Mouse (Mus musculus) embryonic stem cell, embryonic (primary cell): ENCODE results near the gene Tnfrsf25.

ENCODE experiments used
- CTCF ChIA-PET, 4 experiments: fragments of 300-600 bp in 2 of 4; fragments of 350-600 bp in 2 of 4; sonication (Branson Sonifier 250); formaldehyde crosslinking; loops; one replicate each; lab custom pipeline; 2022; ENCODE audit warnings: inconsistent platforms in 2 of 4; lab: Charles Lee
- POLR2A ChIA-PET, 4 experiments: fragments of 300-600 bp in 2 of 4; fragments of 350-600 bp in 2 of 4; sonication (Branson Sonifier 250); formaldehyde crosslinking; loops; one replicate each; lab custom pipeline; 2022; ENCODE audit warnings: antibody characterized with exemption in 4 of 4, inconsistent platforms in 1 of 4; lab: Charles Lee

Gene Tnfrsf25

DNA sequence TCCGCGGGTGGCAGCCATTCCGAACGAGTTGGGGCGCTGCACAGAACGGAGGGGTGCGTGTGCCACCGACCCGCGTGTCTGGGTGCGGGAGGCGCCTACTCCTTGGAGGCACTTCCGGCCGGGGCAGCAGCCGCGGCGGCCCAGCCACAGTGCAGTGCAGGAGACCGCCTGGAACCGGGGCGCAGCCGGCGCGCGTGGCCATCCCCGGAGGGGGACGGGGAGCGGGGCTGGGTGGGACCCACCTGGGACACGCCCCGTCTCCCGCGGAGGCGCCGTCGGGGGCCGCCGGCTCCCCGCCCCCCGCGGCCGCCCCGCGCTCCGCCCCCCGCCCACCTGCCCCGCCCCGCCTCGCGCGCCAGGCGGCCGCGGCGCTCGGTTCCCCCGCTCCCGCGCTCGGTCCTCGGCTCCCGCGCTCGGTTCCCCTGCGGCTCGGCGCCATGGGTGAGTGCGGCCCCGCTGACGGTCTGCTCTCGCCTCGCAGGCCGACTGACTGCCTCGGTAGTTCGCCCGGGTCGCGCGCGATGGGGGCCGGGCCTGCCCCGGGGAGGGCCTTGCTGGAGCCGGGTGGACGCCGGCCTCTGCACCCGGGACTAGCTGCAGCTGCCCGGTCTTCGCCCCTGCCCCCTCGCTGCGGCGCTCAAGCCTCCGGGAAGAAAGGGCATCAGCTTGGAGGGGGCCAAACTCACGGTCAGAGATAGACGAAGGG, 29.1 kb upstream of the Tnfrsf25 start:
- POLR2A ChIA-PET: interaction anchor here in 3 of 4 experiments (0.6 to 4.0 kb wide), 8 partner anchors 12 to 90 kb away, joined by 3 to 33 read pairs (median 6); partner anchors contain the start of genes Klhl21 (in 1 of the 3) and Phf13 (in 1 of the 3)
- CTCF ChIA-PET: interaction anchor here in 3 of 4 experiments (0.6 to 1.9 kb wide), 6 partner anchors 11 to 153 kb away, joined by 3 to 15 read pairs (median 4); partner anchors contain the start of genes Dnajc11 (in 1 of the 3) and Nol9 (in 1 of the 3)

DNA sequence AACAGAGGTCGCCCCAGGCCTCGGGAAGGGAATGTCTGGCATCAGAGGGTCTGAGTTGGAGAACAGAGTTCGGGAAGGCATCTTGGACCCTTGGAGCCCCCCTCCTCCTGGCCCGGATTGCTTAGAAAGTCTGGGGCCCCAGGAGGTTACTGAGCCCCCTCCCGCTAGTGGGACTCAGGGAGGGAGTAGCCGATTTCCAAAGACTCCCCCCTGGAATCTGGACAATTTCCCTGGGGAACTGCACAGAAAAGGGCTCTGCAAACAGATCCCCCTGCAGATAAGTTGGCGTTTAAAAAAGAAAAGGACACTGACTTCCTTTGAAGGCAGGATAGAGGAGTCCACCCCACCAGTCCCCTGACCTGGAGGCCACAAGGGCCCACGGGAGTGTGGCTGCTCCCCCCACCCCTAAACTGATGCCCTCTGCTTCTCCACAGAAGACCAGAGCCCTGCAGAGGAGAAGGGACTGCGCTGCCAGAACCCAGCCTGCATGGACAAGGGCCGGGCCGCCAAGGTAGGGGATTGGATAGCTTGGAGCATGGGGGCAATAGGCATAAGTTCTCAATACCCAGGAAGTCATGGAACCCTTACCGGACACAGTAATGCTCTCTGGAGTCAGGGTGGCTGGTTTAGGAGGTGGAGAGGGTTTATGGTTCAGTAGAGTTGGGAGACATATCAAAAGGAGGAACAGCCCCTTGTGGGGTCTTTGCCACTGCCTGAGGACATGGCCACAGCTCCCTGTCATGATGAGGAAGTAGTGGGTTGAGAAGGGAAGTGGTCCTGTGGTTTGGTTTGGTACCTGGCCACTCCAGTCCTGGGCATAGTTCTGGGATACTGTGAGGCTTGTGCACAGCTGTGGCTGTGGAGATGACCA, 28.3 kb upstream of the Tnfrsf25 start:
- CTCF ChIA-PET: interaction anchor here in 3 of 4 experiments (0.7 to 2.0 kb wide), 22 partner anchors 9 to 154 kb away, joined by 3 to 15 read pairs (median 4); partner anchors contain the start of genes Dnajc11 (in 1 of the 3) and Nol9 (in 1 of the 3)

DNA sequence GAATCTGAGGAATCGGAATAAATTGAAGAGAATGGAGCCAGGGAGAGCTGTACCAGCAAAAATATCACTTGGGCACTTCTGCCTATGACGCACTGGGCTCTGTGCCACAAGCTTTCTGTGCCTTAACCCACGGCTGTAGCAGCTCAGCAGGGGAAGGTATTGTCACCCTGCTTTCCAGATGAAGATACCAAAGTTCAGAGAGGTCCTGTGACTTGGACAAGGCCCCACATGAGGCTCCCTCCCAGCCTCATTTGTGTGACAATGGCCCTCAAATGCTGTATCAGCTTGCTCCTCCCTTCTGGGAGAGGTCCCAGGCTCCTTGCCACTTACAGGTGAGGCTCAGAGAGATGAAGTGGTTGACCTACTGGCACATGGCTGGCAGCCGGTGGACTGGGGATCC, 27.6 kb upstream of the Tnfrsf25 start:
- ChIA-PET POLR2A (interaction anchor here (0.6 to 4.0 kb wide), 42 partner anchors 8 to 262 kb away, joined by 3 to 33 read pairs (median 5); partner anchors contain the start of genes Nol9 (in 2 of the 4), Camta1 (in 1 of the 4), Icmt (in 1 of the 4) and Klhl21 (in 1 of the 4)), CTCF (interaction anchor here (0.6 to 2.0 kb wide), 25 partner anchors 8 to 478 kb away, joined by 3 to 15 read pairs (median 4); partner anchors contain the start of genes Nol9 (in 2 of the 4) and Dnajc11 (in 1 of the 4))

More for the DNA sequence above, 28.3 kb upstream of the Tnfrsf25 start:
- POLR2A ChIA-PET: interaction anchor here (0.6 to 4.0 kb wide), 39 partner anchors 9 to 263 kb away, joined by 3 to 33 read pairs (median 5); partner anchors contain the start of genes Nol9 (in 2 of the 4), Camta1 (in 1 of the 4), Icmt (in 1 of the 4) and Klhl21 (in 1 of the 4)

DNA sequence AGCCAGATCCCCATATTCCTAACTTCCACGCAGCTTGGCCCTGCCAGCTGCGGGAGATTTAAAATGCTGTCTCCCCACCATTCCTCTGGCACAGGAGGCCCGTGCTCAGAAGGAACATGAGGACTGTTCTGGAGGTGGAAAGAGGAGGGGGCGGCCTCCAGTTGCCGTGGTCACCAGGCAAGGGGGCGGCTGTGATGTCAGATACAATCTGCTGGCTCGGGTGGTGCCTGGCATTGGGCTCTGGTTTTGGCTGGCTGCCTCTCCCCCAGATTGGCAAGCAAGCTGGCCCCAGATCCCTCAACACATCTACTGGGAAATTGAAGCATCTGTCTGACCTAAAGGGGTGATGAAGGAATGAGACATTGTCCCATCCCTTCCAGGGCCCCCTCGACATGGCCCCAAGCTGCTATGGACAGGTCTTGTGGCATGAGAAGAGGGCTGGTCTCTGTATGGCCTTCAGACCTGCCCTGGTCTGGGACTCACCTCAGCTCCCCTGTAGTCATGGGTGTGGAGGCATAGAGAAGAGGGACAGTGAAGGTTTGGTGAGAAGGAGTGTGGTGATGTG, 27.1 kb upstream of the Tnfrsf25 start:
- CTCF ChIA-PET: interaction anchor here (0.6 to 2.0 kb wide), 22 partner anchors 8 to 479 kb away, joined by 3 to 15 read pairs (median 4); partner anchors contain the start of gene Nol9 (in 2 of the 4)
- POLR2A ChIA-PET: interaction anchor here (0.6 to 4.0 kb wide), 40 partner anchors 8 to 262 kb away, joined by 3 to 33 read pairs (median 5); partner anchors contain the start of genes Nol9 (in 2 of the 4), Tnfrsf25 (in 2 of the 4), Camta1 (in 1 of the 4) and Icmt (in 1 of the 4)

DNA sequence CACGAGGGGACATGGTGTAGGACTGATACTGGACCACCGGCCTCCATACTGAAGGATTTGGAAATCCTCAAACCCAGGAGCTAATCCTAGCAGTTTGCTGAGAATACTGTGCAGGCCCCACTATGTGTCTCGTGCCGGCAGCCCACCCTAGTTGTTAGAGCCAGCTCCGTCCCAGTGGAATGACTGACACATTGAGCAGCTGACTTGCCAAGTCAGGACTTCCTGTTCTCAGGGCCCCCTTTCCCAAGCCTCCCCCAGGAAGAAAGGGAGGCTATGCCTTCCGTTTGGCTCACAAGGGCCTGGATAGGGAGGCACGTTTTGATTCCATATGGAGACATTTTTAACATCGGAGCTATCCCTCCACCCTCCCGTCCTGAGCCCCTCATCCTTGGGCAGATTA, 25.5 kb upstream of the Tnfrsf25 start:
- CTCF ChIA-PET: interaction anchor here (0.5 to 1.6 kb wide), 9 partner anchors 10 to 122 kb away, joined by 3 to 13 read pairs (median 4); no protein-coding TSS in a partner anchor

DNA sequence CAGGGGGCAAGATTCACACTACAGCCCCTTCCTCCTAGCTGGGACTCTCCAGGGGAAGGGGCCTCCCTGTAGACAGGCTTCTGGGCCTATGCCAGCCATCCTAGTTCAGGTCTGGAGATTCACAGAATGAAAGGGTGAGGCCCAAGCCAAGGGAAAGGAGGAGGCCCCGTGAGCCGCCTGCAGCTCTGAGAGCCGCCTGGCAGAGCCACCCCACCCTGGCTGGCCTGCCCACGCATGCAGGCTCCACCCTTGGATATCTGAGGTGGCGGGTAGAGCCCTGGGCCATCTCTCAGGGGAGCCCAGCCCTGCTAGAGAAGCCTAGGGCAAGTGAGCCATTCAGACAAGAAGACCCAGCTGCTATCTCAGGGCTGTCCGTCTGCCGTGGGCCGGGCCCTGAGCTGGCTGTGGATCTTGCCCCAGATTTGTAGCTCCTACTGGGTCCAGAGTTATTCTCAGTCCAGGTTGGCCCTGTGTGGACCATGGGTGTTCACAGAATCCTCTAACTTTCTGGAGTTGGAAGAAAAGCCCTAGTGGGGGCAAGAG, 22.9 kb upstream of the Tnfrsf25 start:
- ChIA-PET POLR2A (interaction anchor here in 3 of 4 experiments (0.6 to 2.5 kb wide), 16 partner anchors 9 to 159 kb away, joined by 3 to 9 read pairs (median 5); partner anchors contain the start of genes Dnajc11 (in 1 of the 3) and Tnfrsf25 (in 1 of the 3)), CTCF (interaction anchor here (0.6 to 2.7 kb wide), 15 partner anchors 10 to 120 kb away, joined by 3 to 21 read pairs (median 3); partner anchors contain the start of genes Nol9 (in 1 of the 4) and Phf13 (in 1 of the 4))

More for the DNA sequence above, 25.5 kb upstream of the Tnfrsf25 start:
- POLR2A ChIA-PET: interaction anchor here in 3 of 4 experiments (0.7 to 4.0 kb wide), 14 partner anchors 8 to 81 kb away, joined by 3 to 33 read pairs (median 4); partner anchors contain the start of gene Klhl21 (in 1 of the 3)

DNA sequence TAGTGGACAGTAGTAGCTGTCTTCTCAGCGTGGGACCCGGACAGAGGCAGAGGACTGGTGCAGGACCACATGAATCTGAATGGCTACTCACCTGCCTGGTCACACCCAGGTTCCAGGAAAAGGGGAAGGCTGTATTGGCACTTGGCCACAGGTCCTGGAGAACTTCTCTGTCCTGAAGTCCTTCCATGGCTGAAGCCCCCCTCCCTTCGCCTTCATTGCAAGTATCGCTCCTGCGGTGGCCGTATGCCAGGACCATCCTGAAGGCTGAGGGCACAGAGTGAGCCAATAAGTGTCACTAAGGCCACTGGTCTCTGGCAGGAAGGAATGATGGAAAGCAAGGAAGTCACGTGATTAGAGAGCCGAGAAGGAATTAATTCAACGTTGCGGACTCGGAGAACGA, 21.5 kb upstream of the Tnfrsf25 start:
- ChIA-PET POLR2A (interaction anchor here in 3 of 4 experiments (0.6 to 2.1 kb wide), 8 partner anchors 9 to 561 kb away, joined by 3 to 9 read pairs (median 4); no protein-coding TSS in a partner anchor), CTCF (interaction anchor here (0.6 to 2.7 kb wide), 10 partner anchors 9 to 1431 kb away, joined by 3 to 21 read pairs (median 4); partner anchors contain the start of gene Nol9 (in 1 of the 4))

DNA sequence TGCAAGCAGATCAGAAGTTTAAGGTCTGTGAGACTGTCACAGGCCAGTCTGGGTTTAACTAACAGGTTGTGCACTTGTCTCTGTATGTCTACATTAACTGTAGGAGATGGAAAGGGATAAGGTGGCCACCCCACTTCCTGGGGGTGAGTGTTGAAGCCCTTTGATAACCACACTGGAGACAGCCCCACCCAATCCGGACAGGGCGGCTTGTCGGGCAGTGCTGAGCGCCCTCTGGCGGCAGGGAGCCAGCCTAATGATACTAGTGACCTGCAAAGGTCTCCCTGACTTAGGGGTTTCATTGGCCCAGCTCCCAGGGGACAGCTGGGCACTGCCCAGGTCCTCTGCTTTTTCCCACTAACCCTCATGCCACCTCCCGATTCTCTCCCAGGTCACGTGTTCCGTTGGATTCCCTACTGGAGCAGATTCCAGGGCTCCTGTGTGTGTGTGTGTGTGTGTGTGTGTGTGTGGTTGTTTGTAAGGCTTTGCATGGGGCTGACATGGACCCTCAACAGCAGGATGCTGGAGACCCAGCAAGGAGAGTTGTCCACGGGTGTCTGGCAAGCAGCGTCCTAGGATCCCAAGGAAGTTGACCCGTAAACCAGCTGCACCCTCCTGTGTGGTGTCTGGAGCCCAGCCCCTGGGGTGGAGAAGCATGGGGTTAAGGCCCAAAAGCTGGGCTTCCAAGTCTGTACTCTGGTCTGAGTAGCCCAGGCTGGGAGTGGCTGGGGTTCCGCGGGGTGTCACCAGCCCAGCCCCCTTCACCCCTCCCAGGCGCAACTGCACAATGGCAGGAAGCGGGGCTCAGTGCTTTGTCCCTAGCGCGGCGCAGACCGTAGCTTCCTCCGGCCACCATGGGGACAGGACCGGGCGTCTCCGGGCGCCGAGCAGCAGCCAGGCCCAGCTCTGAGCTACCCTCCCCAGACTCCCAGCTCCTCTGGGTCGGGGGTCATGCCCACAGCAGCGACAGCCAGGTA, 19.5 kb upstream of the Tnfrsf25 start:
- POLR2A ChIA-PET: interaction anchor here (0.6 to 4.7 kb wide), 14 partner anchors 8 to 420 kb away, joined by 3 to 33 read pairs (median 3); partner anchors contain the start of gene Tnfrsf25 (in 1 of the 4)
- CTCF ChIA-PET: interaction anchor here (0.5 to 4.1 kb wide), 39 partner anchors 8 to 1846 kb away, joined by 3 to 24 read pairs (median 3); partner anchors contain the start of genes Nol9 (in 2 of the 4), Plekhg5 (in 1 of the 4) and Tas1r1 (in 1 of the 4)

DNA sequence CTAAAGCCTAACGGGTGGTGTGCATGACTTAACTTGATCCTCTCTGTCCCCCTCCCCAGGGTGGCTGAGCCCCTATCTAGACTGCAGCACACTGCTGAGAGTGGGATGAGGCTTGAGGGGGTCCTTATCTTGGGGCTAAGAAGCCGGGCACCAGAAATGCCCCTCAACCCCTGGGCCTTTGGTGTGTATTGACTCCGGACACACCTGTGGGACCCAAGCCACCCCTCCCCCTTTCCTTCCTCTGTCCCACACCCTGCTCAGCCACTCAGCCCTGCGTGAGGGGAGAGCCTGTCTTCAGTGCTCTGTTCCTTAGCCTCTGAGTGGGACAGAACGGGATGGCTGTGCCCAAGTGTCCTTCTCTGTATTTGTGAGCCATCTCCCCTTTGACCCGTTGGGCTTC, 18.8 kb upstream of the Tnfrsf25 start:
- ChIA-PET POLR2A (interaction anchor here in 3 of 4 experiments (0.6 to 4.7 kb wide), 12 partner anchors 8 to 421 kb away, joined by 3 to 33 read pairs (median 3); partner anchors contain the start of gene Tnfrsf25 (in 1 of the 3)), CTCF (interaction anchor here (0.5 to 4.1 kb wide), 26 partner anchors 9 to 1847 kb away, joined by 3 to 24 read pairs (median 3); partner anchors contain the start of genes Nol9 (in 1 of the 4) and Tas1r1 (in 1 of the 4))

DNA sequence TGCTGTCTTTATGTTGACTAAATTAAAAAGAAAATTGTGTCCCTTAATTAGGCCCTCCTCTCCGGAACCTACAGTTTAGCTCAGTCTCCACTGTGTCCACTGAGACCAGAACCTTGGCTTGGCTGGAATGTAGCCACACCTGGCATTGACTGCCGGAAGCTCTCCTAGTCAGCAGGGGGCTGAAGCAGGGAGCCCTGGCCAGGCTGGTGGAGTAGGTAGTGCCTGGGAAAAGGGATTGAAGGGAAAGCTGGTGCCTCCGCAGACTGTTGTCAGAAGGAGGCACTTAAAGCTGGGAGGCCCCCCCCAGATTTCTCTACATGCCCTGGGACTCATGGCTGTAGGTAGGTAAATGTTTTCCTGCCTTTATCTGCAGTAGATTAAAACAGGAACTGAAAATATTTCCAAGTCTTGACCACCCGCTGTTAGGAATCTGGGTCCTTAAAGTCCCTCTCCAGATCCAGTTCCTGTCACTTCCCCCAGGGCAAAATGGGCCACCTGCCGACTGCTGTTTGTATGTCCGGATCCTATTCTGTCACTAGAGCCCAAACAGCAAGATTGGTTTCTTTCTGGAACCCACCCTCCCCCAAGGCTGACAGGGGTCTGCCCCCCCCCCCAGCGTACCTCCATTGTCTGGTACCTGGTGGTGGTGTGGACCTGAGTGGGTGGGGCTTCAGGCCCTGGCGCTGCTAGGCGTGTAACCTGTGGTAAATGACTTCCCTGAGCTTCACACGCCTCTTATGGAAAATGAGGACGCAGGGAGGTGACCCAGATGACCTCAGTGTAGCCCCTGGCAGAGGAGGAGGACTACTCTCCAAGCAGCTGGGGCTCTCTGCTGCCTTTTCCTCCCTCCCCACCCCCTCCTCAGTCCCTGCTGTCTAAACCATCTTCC, 17.6 kb upstream of the Tnfrsf25 start:
- CTCF ChIA-PET: interaction anchor here (0.6 to 4.1 kb wide), 28 partner anchors 9 to 246 kb away, joined by 3 to 24 read pairs (median 6); partner anchors contain the start of genes Nol9 (in 1 of the 4) and Tas1r1 (in 1 of the 4)
- POLR2A ChIA-PET: interaction anchor here in 3 of 4 experiments (0.5 to 4.7 kb wide), 23 partner anchors 8 to 339 kb away, joined by 3 to 33 read pairs (median 4); no protein-coding TSS in a partner anchor

DNA sequence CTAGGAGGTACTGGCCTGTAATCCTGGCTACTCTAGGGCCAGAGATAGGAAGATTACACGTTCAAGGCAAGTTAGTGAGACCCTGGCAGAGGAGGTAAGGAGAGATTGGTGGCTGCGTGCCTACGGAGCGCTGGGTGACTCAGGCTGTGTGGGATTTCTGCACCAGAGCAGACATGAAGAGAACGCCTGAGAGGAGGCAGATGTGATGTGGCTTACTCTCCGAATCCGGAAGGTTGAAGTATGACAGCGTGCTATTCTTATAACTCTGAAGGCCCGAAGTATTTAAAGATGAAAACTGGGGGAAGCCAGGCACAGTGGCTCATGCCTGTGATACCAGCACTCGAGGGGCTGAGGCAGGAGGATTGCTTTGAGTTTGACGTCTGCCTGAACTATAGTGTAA, 15.2 kb upstream of the Tnfrsf25 start:
- CTCF ChIA-PET: interaction anchor here in 2 of 4 experiments (0.6 to 1.3 kb wide), 3 partner anchors 13 to 33 kb away, joined by 3 to 4 read pairs (median 3); no protein-coding TSS in a partner anchor
- POLR2A ChIA-PET: interaction anchor here in 2 of 4 experiments (0.8 to 9.1 kb wide), 6 partner anchors 10 to 38 kb away, joined by 3 to 90 read pairs (median 4); partner anchors contain the start of gene Tnfrsf25 (in 1 of the 2)

DNA sequence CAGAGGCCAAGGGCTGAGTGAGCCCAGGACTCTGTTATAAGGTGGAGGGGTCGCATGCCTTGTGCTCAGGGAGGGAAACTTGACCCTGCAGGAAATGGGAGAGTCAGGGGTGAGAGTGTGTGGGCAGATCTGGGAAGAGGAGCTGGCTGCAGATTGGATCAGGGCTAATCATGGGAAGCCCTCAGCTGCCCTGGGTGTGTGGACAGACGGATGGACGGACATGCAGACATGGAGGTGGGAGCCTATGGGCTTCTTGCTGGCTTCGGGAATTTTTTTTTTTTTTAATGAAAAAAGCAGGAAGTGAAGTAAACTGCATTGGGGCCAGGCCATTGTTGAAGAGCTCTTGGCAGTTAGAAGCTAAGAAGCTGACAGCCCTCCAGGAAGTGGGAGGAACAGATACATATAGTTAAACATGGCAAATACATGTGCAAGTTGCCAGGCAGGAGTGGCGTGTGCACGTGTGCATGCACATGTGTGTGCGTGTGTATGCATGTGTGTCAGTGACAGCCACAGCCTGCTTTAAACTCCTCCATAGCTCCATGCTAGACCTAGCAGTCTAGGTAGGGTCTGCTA, 14.6 kb upstream of the Tnfrsf25 start:
- ChIA-PET CTCF (interaction anchor here in 3 of 4 experiments (0.6 to 1.3 kb wide), 4 partner anchors 12 to 243 kb away, joined by 3 to 6 read pairs (median 4); no protein-coding TSS in a partner anchor), POLR2A (interaction anchor here in 3 of 4 experiments (0.6 to 9.1 kb wide), 15 partner anchors 8 to 131 kb away, joined by 3 to 90 read pairs (median 4); partner anchors contain the start of genes Tnfrsf25 (in 2 of the 3), Nol9 (in 1 of the 3), Tas1r1 (in 1 of the 3) and Thap3 (in 1 of the 3))

DNA sequence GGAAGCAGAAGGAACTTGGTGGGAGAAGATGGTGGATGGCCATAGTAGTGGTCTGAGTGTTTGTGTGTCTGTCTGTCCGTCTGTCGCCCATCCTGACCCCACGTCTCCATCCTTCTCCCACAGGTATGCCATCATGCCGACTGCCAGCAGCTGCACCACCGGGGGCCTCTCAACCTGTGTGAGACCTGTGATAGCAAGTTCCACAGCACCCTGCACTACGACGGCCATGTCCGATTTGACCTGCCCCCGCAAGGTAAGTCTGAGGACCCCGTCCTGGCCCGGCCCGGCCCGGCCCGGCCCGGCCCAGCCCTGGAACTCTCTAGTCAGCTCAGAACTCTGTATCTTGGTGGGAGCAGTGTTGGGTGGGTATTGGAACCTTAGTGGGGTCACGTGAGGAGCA, 13.8 kb upstream of the Tnfrsf25 start:
- ChIA-PET POLR2A (interaction anchor here in 3 of 4 experiments (0.7 to 9.1 kb wide), 12 partner anchors 9 to 132 kb away, joined by 3 to 90 read pairs (median 4); partner anchors contain the start of genes Tnfrsf25 (in 2 of the 3), Nol9 (in 1 of the 3), Tas1r1 (in 1 of the 3) and Thap3 (in 1 of the 3)), CTCF (interaction anchor here in 3 of 4 experiments (0.6 to 3.2 kb wide), 11 partner anchors 8 to 242 kb away, joined by 4 to 26 read pairs (median 7); no protein-coding TSS in a partner anchor)
